Mouse (Mus musculus) intestine, postnatal 0 days (tissue): ENCODE data around the gene Cox8a. TPM values are rescaled to one million over a fixed set of nuclear protein-coding genes. Genes with fewer than 3 reads are reported as not detected.

Source experiments
- ATAC-seq: fragments of 200-750 bp; cut with Nextera tagmentation; 2 replicates; pipeline ENCODE4 v1.8.0; 2017; ENCODE audit warnings: mild to moderate bottlenecking, moderate TSS enrichment, moderate library complexity
- H3K27ac ChIP-seq: fragments of 300-500 bp; sonication (generic); 2 replicates; pipeline ENCODE4 v1.5.1; 2014; ENCODE audit warnings: mild to moderate bottlenecking, low read depth, low read length, moderate library complexity
- H3K27me3 ChIP-seq: fragments of 300-500 bp; sonication (generic); replicated peaks from 2 replicates; pipeline ENCODE4 v1.6.1; 2014; ENCODE audit warnings: low read length, mixed read lengths; ENCODE audit not compliant: control insufficient read depth, insufficient read depth
- H3K36me3 ChIP-seq: fragments of 300-500 bp; sonication (generic); 2 replicates; pipeline ENCODE4 v1.6.1; 2014; ENCODE audit warnings: mild to moderate bottlenecking, moderate library complexity; ENCODE audit not compliant: control insufficient read depth, insufficient read depth
- H3K4me1 ChIP-seq: fragments of 300-500 bp; sonication (generic); replicated peaks from 2 replicates; pipeline ENCODE4 v1.6.1; 2014; ENCODE audit warnings: antibody characterized with exemption, low read length, mixed read lengths; ENCODE audit not compliant: control insufficient read depth, insufficient read depth
- H3K4me2 ChIP-seq: fragments of 300-500 bp; sonication (generic); replicated peaks from 2 replicates; pipeline ENCODE4 v1.6.1; 2014; ENCODE audit warnings: low read depth, mild to moderate bottlenecking, moderate library complexity
- H3K4me3 ChIP-seq: fragments of 300-500 bp; sonication (generic); 2 replicates; pipeline ENCODE4 v1.5.1; 2014; ENCODE audit warnings: low read depth, low read length
- H3K9ac ChIP-seq: fragments of 300-500 bp; sonication (generic); 2 replicates; pipeline ENCODE4 v1.6.1; 2014; ENCODE audit warnings: mild to moderate bottlenecking, low read depth, low read length
- H3K9me3 ChIP-seq: fragments of 300-500 bp; sonication (generic); 2 replicates; pipeline ENCODE4 v1.6.1; 2016; ENCODE audit warnings: mixed run types; ENCODE audit not compliant: control insufficient read depth
- CTCF ChIP-seq: sonication (generic); IDR thresholded peaks from 2 replicates; pipeline ENCODE4 v1.5.1; 2016; ENCODE audit warnings: low read depth, mild to moderate bottlenecking, control low read depth, antibody characterized with exemption, moderate library complexity
- WGBS: fragments of 180-500 bp; shearing (Covaris S2); extraction: QIAGEN DNeasy Blood & Tissue Kit; methylation state at CpG from one replicate; pipeline ENCODE4 v1.1.7; 2014; 5-methylcytosine and 5-hydroxymethylcytosine counted together
- polyA plus RNA-seq: library from polyadenylated mRNA; unstranded; fragments of >200 nt; fragmentation: Nextera tagmentation; extraction: Ambion mirVana; gene quantifications from 2 replicates; pipeline ENCODE4 v1.2.1, GENCODE M21; 2015

The Cox8a gene
- polyA plus RNA-seq, 1 experiment from 2014 or later = 2,194 TPM

GRCm38 (mm10) chr19:7170916-7171315 is 46.5 kb downstream of the Cox8a start:
- Histone ChIP-seq H3K27me3 (peaks cover 18% of the 10 kb centered on the region), H3K27ac (no peak overlapping the region), H3K36me3 (no peaks in the 10 kb centered on the region), H3K4me1 (no peaks in the 10 kb centered on the region; the same call in 1 of the 2 replicates), H3K4me3 (no peak overlapping the region), H3K4me2 (peak overlapping the region; percentile 7; the same call in 1 of the 2 replicates), H3K9ac (no peak overlapping the region; the same call in 1 of the 2 replicates), H3K9me3 (no peaks in the 10 kb centered on the region)
- WGBS = 53% methylated on average over 6 of the region's 6 CpGs
- no peak for TF ChIP-seq CTCF
- peak; percentile 4; the same call in 1 of the 2 replicates for ATAC-seq

DNA sequence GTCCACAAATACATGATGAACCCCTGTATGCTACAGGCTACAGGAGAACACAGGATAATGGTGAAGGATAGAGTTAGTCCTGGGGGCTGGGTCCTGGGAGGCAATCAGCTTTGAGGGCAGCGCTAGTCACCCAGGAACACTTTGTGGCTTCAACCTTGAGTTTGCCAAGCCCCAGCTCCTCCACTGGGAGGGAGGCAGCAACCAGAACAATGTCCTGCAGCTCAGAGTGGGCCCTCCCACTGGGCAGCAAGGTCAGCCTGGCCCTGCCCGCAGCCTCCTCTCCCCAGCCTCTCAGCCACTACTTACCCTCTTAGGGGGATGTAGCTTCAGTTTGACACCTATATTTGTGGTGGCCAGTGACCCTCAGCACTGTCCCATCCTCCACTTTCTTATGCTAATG is 49.0 kb downstream of the Cox8a start:
- Histone ChIP-seq H3K36me3 (no peaks in the 10 kb centered on the region), H3K4me3 (no peak overlapping the region), H3K4me1 (no peaks in the 10 kb centered on the region; the same call in 1 of the 2 replicates), H3K9me3 (no peaks in the 10 kb centered on the region), H3K4me2 (no peak overlapping the region), H3K9ac (no peak overlapping the region), H3K27ac (no peak overlapping the region), H3K27me3 (peaks cover 37% of the 10 kb centered on the region)
- ATAC-seq = no peak
- TF ChIP-seq CTCF = no peak
- 66% methylated on average over 2 of the region's 2 CpGs for WGBS

DNA sequence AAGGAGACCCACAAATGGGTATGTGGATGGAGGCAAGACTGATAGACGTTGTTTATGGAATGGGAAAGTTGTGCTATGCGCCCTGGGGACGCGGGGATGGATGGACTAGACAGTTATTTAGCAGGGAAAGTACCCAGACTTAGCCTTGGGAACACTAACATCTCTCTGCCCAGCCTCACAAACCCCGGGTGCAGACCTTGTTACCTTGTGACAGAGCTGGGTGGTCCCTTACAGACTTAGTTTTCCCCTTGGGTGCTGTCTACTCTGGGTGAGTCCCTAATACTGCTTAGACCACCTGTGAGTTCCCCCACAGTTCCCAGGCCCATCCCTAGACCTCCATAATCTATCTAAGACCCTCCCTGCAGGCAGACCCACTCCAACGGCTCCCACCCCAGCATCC is 50.6 kb downstream of the Cox8a start:
- 20% methylated on average over 6 of the region's 6 CpGs for WGBS
- no peak overlapping the region for H3K9ac ChIP-seq
- TF ChIP-seq CTCF = no peak
- H3K4me3 ChIP-seq = no peak overlapping the region
- H3K4me1 ChIP-seq = no peaks in the 10 kb centered on the region; the same call in 1 of the 2 replicates
- no peaks in the 10 kb centered on the region for H3K9me3 ChIP-seq
- H3K4me2 ChIP-seq = no peak overlapping the region
- no peaks in the 10 kb centered on the region for H3K36me3 ChIP-seq
- H3K27me3 ChIP-seq = peaks cover 40% of the 10 kb centered on the region
- ATAC-seq = no peak
- no peak overlapping the region for H3K27ac ChIP-seq

- peak overlapping the region; percentile 99 for H3K4me2 ChIP-seq
- peak; percentile 27; the same call in 1 of the 2 replicates for TF ChIP-seq CTCF
- no peak for ATAC-seq
- H3K36me3 ChIP-seq = no peaks in the 10 kb centered on the region
- no peaks in the 10 kb centered on the region; the same call in 1 of the 2 replicates for H3K4me1 ChIP-seq
- WGBS = 4% methylated on average over 15 of the region's 15 CpGs
- peaks cover 40% of the 10 kb centered on the region for H3K27me3 ChIP-seq
- H3K9me3 ChIP-seq = no peaks in the 10 kb centered on the region
- H3K4me3 ChIP-seq = peak overlapping the region; percentile 63
- peak overlapping the region; percentile 43; the same call in 1 of the 2 replicates for H3K9ac ChIP-seq
- no peak overlapping the region for H3K27ac ChIP-seq
Measured at GRCm38 (mm10) chr19:7166200-7166711, 51.2 kb downstream of the Cox8a start.

- peak overlapping the region; percentile 63 for H3K4me3 ChIP-seq
- WGBS = 1% methylated on average over 43 of the region's 105 CpGs
- 0 out of 2 replicates have a peak, but pooled peaks have one; percentile 14 for ATAC-seq
- H3K27ac ChIP-seq = no peak overlapping the region
- peak overlapping the region; percentile 43 for H3K9ac ChIP-seq
- no peak for TF ChIP-seq CTCF
- no peaks in the 10 kb centered on the region for H3K36me3 ChIP-seq
- H3K27me3 ChIP-seq = peaks cover 40% of the 10 kb centered on the region
- no peaks in the 10 kb centered on the region for H3K4me1 ChIP-seq
- no peaks in the 10 kb centered on the region for H3K9me3 ChIP-seq
- H3K4me2 ChIP-seq = peak overlapping the region; percentile 99
Measured at GRCm38 (mm10) chr19:7165509-7166199, 51.8 kb downstream of the Cox8a start.

Other genes with a start within 250 kb of the Cox8a start
- 102 and 105 TPM in 2 replicates for gene Ppp1r14b, start 242.6 kb downstream of the Cox8a start, polyA plus RNA-seq
- gene Plcb3, start 241.1 kb downstream of the Cox8a start, polyA plus RNA-seq = 107 and 123 TPM in 2 replicates
- gene Fkbp2, start 237.1 kb downstream of the Cox8a start, polyA plus RNA-seq = 135 and 142 TPM in 2 replicates
- gene Vegfb, start 230.0 kb downstream of the Cox8a start, polyA plus RNA-seq = 23.2 and 25.2 TPM in 2 replicates
- 32.3 and 35.1 TPM in 2 replicates for gene Dnajc4, start 225.0 kb downstream of the Cox8a start, polyA plus RNA-seq
- gene Nudt22, start 221.5 kb downstream of the Cox8a start, polyA plus RNA-seq = 50.4 and 51.9 TPM in 2 replicates
- gene Trpt1, start 221.5 kb downstream of the Cox8a start, polyA plus RNA-seq = 7.6 and 10.2 TPM in 2 replicates
- gene Fermt3, start 198.1 kb downstream of the Cox8a start, polyA plus RNA-seq = 8.9 and 9.3 TPM in 2 replicates
- 46.2 and 47.8 TPM in 2 replicates for gene Stip1, start 177.6 kb downstream of the Cox8a start, polyA plus RNA-seq
- gene Macrod1, start 160.8 kb downstream of the Cox8a start, polyA plus RNA-seq = 14.4 and 15.1 TPM in 2 replicates
- gene Flrt1, start 111.9 kb downstream of the Cox8a start, polyA plus RNA-seq = 0.75 and 0.82 TPM in 2 replicates
- gene Otub1, start 11.3 kb downstream of the Cox8a start, polyA plus RNA-seq = 121 and 126 TPM in 2 replicates
- 18.6 and 19.7 TPM in 2 replicates for gene Naa40, start 23.6 kb upstream of the Cox8a start, polyA plus RNA-seq
- 1.5 and 2.2 TPM in 2 replicates for gene Rcor2, start 49.7 kb upstream of the Cox8a start, polyA plus RNA-seq
- 39.6 and 46.4 TPM in 2 replicates for gene Mark2, start 124.2 kb upstream of the Cox8a start, polyA plus RNA-seq
- gene Spindoc, start 165.4 kb upstream of the Cox8a start, polyA plus RNA-seq = 11.3 and 12.2 TPM in 2 replicates
- 2.7 and 2.9 TPM in 2 replicates for gene 2700081O15Rik, start 200.0 kb upstream of the Cox8a start, polyA plus RNA-seq